Mouse (Mus musculus) lung, postnatal 25 days (tissue): ENCODE data around the gene Gm10256.
"Not testable (repeated sequence)": the region's sequence is repeated elsewhere in the genome, so short reads cannot be mapped to it uniquely, and the experiment has no call there.

Experiments
- DNase-seq: peaks from one replicate; pipeline ENCODE4 v3.0.0; 2022; ENCODE audit warnings: low spot score

The Gm10256 gene

GRCm38 (mm10) chrY:2830380-2830779, at the start of gene Gm10256, which contains the start of gene Rbmy:
Gene Gm10256, plus strand, starts transcription at chrY:2830699.
Gene Rbmy, plus strand, starts transcription at chrY:2830680.
- DNase-seq, result not testable (repeated sequence)

DNA sequence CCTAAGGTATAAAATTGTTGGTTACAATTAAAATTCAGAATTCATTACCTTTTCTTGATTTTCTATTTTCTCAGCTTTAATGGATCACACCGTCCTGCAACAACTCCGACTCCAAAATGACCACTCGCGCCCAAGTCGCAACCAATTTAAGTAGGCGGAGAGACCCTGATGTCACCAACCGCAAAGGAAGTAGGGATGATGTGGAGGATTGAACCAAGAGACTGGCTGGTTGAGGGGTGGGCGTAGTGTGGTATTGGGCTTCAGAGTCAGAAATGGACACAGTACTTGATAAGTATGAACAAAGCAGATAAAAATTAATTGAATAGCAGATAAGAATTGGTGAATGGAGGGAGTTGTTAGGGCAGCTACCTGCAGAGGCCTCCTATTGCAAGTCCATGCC, 34.4 kb upstream of the Gm10256 start, which contains the start of gene Gm4064:
Gene Gm4064 (minus strand): TSS at position 101 of the 400 bp plus-strand sequence.
- DNase-seq, result not testable (repeated sequence)

- DNase-seq, result not testable (repeated sequence)
These were observed 70.2 kb downstream of the Gm10256 start, which contains the start of gene Gm10352 for GRCm38 (mm10) chrY:2900689-2901088. Gene Gm10352, plus strand, starts transcription at chrY:2900989.
